Mouse (Mus musculus): ENCODE data around the gene Dcpp3. TPM values are rescaled to one million over a fixed set of nuclear protein-coding genes. Genes with fewer than 3 reads are reported as not detected.
"Not testable (repeated sequence)": the region's sequence is repeated elsewhere in the genome, so short reads cannot be mapped to it uniquely, and the experiment has no call there.

Gene Dcpp3
- polyA plus RNA-seq, 1 experiment from 2014 or later = not detected

DNA sequence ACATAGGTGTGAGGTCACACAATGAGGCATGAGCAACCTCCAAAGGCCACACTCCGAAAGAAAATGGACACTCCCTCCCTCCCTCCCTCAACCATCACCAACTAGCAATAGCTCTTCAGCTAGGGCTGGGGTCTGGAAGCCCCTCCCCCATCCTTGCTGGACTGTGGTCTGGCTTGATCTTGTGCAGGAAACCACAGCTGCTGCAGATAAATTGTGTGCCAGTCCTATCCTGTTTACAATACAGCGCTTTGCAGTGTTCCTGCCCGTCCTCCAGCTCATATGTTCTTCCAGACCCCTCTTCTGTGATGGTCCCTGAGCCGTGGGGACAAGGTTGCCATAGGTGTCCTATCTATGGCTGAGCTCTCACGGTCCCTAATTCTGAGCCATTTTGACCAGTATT is 13.9 kb downstream of the Dcpp3 start:
- ATAC-seq = no peak
- H3K36me3 ChIP-seq (ENCODE audit: control insufficient read depth, insufficient read depth) = no peaks in the 10 kb centered on the region
- no peak overlapping the region for H3K4me2 ChIP-seq (ENCODE audit: low read length)
- no peaks in the 10 kb centered on the region for H3K9me3 ChIP-seq (ENCODE audit: control insufficient read depth, low read length)
- no peaks in the 10 kb centered on the region for H3K4me1 ChIP-seq (replicated peaks; ENCODE audit: control insufficient read depth, insufficient read depth, low read length)
- H3K4me3 ChIP-seq (replicated peaks; ENCODE audit: low read length) = no peak overlapping the region
- no peak overlapping the region for H3K27ac ChIP-seq (ENCODE audit: low read length)
- H3K9ac ChIP-seq (replicated peaks; ENCODE audit: low read depth, low read length) = no peak overlapping the region
- no peaks in the 10 kb centered on the region for H3K27me3 ChIP-seq (replicated peaks; ENCODE audit: control insufficient read depth, insufficient read depth, low read length)
- WGBS = 84% methylated on average over 5 of the region's 5 CpGs

DNA sequence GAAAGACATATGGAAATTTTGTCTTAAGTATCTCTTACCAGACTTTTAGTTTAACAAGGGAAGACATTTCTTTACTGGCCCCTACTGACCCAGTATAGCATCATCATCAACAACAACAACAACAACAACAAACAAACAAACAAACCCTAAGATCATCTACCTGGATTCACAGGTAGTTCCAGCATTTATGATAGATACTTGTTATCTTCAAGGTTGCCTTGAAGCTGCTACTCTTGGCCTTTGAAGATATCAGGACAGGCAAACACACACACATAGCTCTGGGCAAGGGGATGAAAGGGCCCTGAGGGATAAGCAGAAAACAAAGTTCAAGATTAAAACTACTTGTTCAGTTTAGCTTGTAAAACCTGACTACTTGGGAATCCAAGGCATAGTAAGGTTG is 24.1 kb downstream of the Dcpp3 start, which contains the start of gene Sbp:
Gene Sbp, plus strand, starts transcription at position 301 of the 400 bp plus-strand sequence.
- no peaks in the 10 kb centered on the region for H3K4me1 ChIP-seq (replicated peaks; ENCODE audit: control insufficient read depth, insufficient read depth, low read length)
- H3K27me3 ChIP-seq (replicated peaks; ENCODE audit: control insufficient read depth, insufficient read depth, low read length) = no peaks in the 10 kb centered on the region
- H3K4me3 ChIP-seq (replicated peaks; ENCODE audit: low read length) = no peak within 1 kb of the TSS
- ATAC-seq = no peak
- no peaks in the 10 kb centered on the region for H3K9me3 ChIP-seq (ENCODE audit: control insufficient read depth, low read length)
- no peak within 1 kb of the TSS for H3K4me2 ChIP-seq (ENCODE audit: low read length)
- no peak within 1 kb of the TSS for H3K9ac ChIP-seq (replicated peaks; ENCODE audit: low read depth, low read length)
- no peak within 1 kb of the TSS for H3K27ac ChIP-seq (ENCODE audit: low read length)
- H3K36me3 ChIP-seq (ENCODE audit: control insufficient read depth, insufficient read depth) = no peaks in the 10 kb centered on the region

DNA sequence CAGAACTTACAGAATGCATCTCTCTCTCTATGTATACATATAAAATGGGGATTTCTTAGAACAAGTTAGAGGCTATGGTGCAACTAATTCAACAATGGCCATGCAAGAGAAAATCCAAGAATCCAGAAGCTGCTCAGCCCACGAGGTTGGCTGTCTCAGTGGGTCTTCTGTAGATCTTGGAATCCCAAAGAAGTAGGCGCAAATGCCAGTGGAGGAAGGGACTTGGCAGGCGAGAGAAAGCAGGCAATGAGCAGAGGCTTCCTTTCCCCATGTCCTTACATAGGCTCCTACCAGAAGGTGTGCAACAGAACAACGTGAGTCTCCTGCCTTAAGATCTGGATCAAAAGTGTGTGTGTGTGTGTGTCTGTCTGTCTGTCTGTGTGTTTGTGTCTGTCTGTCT is 30.2 kb downstream of the Dcpp3 start:
- H3K36me3 ChIP-seq (ENCODE audit: control insufficient read depth, insufficient read depth); H3K27ac ChIP-seq (ENCODE audit: low read length); H3K4me2 ChIP-seq (ENCODE audit: low read length); ATAC-seq; H3K4me1 ChIP-seq (replicated peaks; ENCODE audit: control insufficient read depth, insufficient read depth, low read length); H3K9ac ChIP-seq (replicated peaks; ENCODE audit: low read depth, low read length); H3K27me3 ChIP-seq (replicated peaks; ENCODE audit: control insufficient read depth, insufficient read depth, low read length); H3K9me3 ChIP-seq (ENCODE audit: control insufficient read depth, low read length); H3K4me3 ChIP-seq (replicated peaks; ENCODE audit: low read length): not testable (repeated sequence)
- 72% methylated on average over 4 of the region's 4 CpGs for WGBS

DNA sequence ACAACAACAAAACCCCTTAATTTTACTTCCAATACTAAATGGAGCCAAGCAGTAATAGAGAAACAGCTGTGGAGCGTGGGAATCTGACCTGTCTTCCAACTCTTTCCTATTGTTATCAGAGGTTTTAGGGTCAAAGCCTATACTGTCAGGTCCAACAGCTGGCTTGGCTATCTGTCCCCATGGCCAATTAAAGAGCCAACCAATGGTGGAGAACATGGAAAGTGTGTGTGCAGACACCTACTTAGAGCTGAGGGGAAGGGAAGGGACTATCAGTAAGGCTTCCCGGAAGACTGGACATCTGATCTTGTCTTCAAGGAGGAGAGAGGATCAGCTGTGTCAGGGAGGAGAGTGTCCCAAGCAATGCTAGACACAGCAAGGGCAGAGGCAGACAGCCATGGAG is 31.8 kb downstream of the Dcpp3 start:
- no peaks in the 10 kb centered on the region for H3K27me3 ChIP-seq (replicated peaks; ENCODE audit: control insufficient read depth, insufficient read depth, low read length)
- WGBS = 93% methylated on average over 2 of the region's 2 CpGs

DNA sequence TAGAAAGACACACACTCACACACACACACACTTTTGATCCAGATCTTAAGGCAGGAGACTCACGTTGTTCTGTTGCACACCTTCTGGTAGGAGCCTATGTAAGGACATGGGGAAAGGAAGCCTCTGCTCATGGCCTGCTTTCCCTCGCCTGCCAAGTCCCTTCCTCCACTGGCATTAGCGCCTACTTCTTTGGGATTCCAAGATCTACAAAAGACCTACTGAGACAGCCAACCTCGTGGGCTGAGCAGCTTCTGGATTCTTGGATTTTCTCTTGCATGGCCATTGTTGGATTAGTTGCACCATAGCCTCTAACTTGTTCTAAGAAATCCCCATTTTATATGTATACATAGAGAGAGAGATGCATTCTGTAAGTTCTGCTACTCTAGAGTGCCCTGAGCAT is 33.6 kb downstream of the Dcpp3 start:
- not testable (repeated sequence) for H3K9me3 ChIP-seq (ENCODE audit: control insufficient read depth, low read length); H3K36me3 ChIP-seq (ENCODE audit: control insufficient read depth, insufficient read depth); H3K27ac ChIP-seq (ENCODE audit: low read length); ATAC-seq; H3K9ac ChIP-seq (replicated peaks; ENCODE audit: low read depth, low read length); H3K27me3 ChIP-seq (replicated peaks; ENCODE audit: control insufficient read depth, insufficient read depth, low read length); H3K4me2 ChIP-seq (ENCODE audit: low read length); H3K4me3 ChIP-seq (replicated peaks; ENCODE audit: low read length); H3K4me1 ChIP-seq (replicated peaks; ENCODE audit: control insufficient read depth, insufficient read depth, low read length)
- whole genome bisulfite sequencing = 79% methylated on average over 4 of the region's 4 CpGs

More for the DNA sequence above, 31.8 kb downstream of the Dcpp3 start:
- ATAC-seq = no peak
- Histone ChIP-seq H3K4me2 (ENCODE audit: low read length) (no peak overlapping the region), H3K4me1 (replicated peaks; ENCODE audit: control insufficient read depth, insufficient read depth, low read length) (no peaks in the 10 kb centered on the region), H3K9me3 (ENCODE audit: control insufficient read depth, low read length) (no peaks in the 10 kb centered on the region), H3K27ac (ENCODE audit: low read length) (no peak overlapping the region), H3K9ac (replicated peaks; ENCODE audit: low read depth, low read length) (no peak overlapping the region), H3K36me3 (ENCODE audit: control insufficient read depth, insufficient read depth) (no peaks in the 10 kb centered on the region), H3K4me3 (replicated peaks; ENCODE audit: low read length) (no peak overlapping the region)

DNA sequence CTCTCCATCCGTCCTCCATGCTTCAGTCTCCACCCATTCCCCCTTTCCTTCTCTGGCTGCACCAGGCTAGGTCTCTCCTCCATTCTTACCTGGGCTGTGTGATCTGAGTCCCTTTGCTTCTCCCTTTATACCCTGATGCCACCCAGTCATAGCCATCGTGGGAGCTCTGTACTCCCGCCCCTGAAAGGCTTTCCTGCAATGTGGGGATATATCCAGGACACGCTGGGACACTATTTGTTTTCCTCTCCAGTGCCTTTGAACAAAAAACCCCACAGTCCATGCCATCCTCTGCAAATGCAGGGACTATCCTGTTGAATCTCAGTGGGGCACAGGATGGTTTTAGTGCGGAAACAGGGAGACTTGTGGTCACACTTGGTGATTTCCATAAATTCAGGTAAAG is 37.9 kb downstream of the Dcpp3 start, which contains the start of gene Sbpl:
Gene Sbpl, minus strand, starts transcription at position 101 of the 400 bp plus-strand sequence.
- H3K27me3 ChIP-seq (replicated peaks; ENCODE audit: control insufficient read depth, insufficient read depth, low read length) = no peaks in the 10 kb centered on the region
- no peak within 1 kb of the TSS for H3K4me2 ChIP-seq (ENCODE audit: low read length)
- H3K27ac ChIP-seq (ENCODE audit: low read length) = no peak within 1 kb of the TSS
- WGBS = 71% methylated on average over 5 of the region's 5 CpGs
- H3K36me3 ChIP-seq (ENCODE audit: control insufficient read depth, insufficient read depth) = no peaks in the 10 kb centered on the region
- ATAC-seq = no peak
- H3K9me3 ChIP-seq (ENCODE audit: control insufficient read depth, low read length) = no peaks in the 10 kb centered on the region
- H3K9ac ChIP-seq (replicated peaks; ENCODE audit: low read depth, low read length) = no peak within 1 kb of the TSS
- no peak within 1 kb of the TSS for H3K4me3 ChIP-seq (replicated peaks; ENCODE audit: low read length)
- H3K4me1 ChIP-seq (replicated peaks; ENCODE audit: control insufficient read depth, insufficient read depth, low read length) = no peaks in the 10 kb centered on the region

DNA sequence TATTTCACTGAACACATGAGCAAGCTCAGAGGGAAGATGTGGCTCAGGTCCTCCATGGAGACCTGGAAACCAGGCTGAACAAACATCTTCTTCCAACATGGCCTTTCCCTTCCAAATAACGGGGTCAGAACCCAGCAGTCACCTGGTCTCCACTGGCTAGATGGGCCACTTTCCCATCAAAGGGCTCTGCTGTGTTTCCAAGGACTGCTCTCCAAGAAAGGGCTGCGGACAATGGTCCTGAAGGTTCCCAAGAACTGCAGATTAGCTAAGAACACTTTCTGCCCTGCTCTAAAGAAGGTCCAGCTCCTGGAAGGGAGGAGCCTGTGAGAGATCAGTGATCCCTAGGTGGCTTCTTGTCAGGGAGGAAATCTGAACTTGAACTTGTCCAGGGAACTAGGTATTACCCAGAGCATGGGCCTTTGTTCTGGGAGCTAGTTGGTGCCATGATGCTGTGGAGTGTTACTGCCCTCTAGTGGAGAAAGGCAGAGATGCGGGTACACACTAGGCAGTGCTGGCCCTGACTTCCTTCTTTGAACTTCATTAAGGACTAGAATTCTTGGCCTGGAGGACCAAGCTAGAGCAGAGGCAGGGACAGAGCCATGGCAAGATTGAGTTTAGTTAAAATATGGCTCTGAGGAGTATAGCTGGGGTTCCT is 43.0 kb downstream of the Dcpp3 start:
- ATAC-seq = peak; percentile 94
- no peaks in the 10 kb centered on the region for H3K9me3 ChIP-seq (ENCODE audit: control insufficient read depth, low read length)
- H3K27me3 ChIP-seq (replicated peaks; ENCODE audit: control insufficient read depth, insufficient read depth, low read length) = no peaks in the 10 kb centered on the region; the same call in 1 of the 2 replicates
- H3K36me3 ChIP-seq (ENCODE audit: control insufficient read depth, insufficient read depth) = no peaks in the 10 kb centered on the region
- H3K4me2 ChIP-seq (ENCODE audit: low read length) = no peak overlapping the region
- no peak overlapping the region for H3K9ac ChIP-seq (replicated peaks; ENCODE audit: low read depth, low read length)
- WGBS = 33% methylated on average over 3 of the region's 3 CpGs
- no peak overlapping the region for H3K27ac ChIP-seq (ENCODE audit: low read length)
- H3K4me1 ChIP-seq (replicated peaks; ENCODE audit: control insufficient read depth, insufficient read depth, low read length) = no peaks in the 10 kb centered on the region
- H3K4me3 ChIP-seq (replicated peaks; ENCODE audit: low read length) = no peak overlapping the region

DNA sequence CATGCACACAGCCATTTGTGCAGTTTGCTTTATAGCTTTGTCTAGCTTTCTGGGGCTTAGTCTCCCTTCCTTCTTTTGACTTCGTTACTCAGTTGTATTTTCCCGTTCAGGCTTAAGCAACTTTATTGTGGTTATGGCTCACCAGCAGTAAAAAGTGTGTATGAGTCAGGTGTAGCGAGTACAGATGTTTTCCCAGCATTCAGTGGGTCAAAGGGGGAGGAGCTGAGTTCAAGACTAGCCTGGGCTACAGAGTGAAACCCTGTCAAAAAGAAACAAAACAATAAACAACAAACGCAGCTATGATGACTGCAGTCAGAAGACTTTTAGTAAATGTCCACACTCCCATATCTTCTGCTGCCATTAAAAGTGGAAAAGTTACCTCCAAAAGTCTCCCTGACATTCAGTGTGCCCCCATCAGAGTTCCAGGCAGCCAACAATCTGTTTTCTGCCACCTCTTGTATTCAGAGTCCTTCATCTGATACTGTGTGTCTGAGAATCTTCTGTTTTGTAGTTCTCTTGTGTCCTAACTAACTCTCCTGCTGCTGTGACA is 44.4 kb downstream of the Dcpp3 start:
- Histone ChIP-seq H3K4me2 (ENCODE audit: low read length) (no peak overlapping the region), H3K9me3 (ENCODE audit: control insufficient read depth, low read length) (no peaks in the 10 kb centered on the region), H3K36me3 (ENCODE audit: control insufficient read depth, insufficient read depth) (no peaks in the 10 kb centered on the region), H3K27me3 (replicated peaks; ENCODE audit: control insufficient read depth, insufficient read depth, low read length) (no peaks in the 10 kb centered on the region; the same call in 1 of the 2 replicates), H3K9ac (replicated peaks; ENCODE audit: low read depth, low read length) (no peak overlapping the region), H3K27ac (ENCODE audit: low read length) (no peak overlapping the region), H3K4me3 (replicated peaks; ENCODE audit: low read length) (no peak overlapping the region), H3K4me1 (replicated peaks; ENCODE audit: control insufficient read depth, insufficient read depth, low read length) (peaks cover 3% of the 10 kb centered on the region; the same call in 1 of the 2 replicates)
- ATAC-seq = no peak
- WGBS = 26% methylated on average over 4 of the region's 4 CpGs

DNA sequence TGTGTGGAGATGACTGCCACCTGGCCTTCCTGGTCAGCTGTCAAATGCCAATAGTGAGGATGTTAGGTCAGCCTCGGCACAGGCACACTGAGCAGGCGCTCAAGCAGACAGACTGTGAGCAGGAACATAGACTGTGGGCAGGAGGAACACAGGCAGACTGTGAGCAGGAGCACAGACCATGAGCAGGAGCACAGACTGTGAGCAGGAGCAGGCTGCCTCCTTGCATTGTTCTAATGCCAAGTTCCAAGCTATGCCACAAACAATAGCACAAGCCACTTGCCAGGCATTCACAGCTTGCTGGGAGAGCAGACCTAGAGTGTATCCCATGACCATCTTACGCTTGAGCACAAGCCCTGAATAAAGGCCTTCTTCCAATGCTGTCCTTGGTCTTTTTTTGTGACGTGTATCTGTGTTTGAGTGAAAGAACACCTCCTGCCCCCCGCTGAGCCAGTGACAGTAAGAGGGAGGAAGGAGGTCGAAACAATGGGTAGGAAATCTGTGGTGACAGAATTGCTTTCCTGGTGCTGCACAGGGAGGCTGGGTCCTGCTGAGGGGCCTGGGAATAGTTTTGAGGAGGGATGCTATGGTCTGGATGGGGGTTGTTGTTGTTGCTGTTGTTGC is 48.7 kb downstream of the Dcpp3 start:
- no peaks in the 10 kb centered on the region for H3K9me3 ChIP-seq (ENCODE audit: control insufficient read depth, low read length)
- no peak overlapping the region for H3K4me2 ChIP-seq (ENCODE audit: low read length)
- 30% methylated on average over 6 of the region's 6 CpGs for WGBS
- H3K4me3 ChIP-seq (replicated peaks; ENCODE audit: low read length) = no peak overlapping the region
- no peak overlapping the region for H3K9ac ChIP-seq (replicated peaks; ENCODE audit: low read depth, low read length)
- H3K36me3 ChIP-seq (ENCODE audit: control insufficient read depth, insufficient read depth) = no peaks in the 10 kb centered on the region
- peaks cover 3% of the 10 kb centered on the region; the same call in 1 of the 2 replicates for H3K4me1 ChIP-seq (replicated peaks; ENCODE audit: control insufficient read depth, insufficient read depth, low read length)
- no peak for ATAC-seq
- no peak overlapping the region for H3K27ac ChIP-seq (ENCODE audit: low read length)
- no peaks in the 10 kb centered on the region; the same call in 1 of the 2 replicates for H3K27me3 ChIP-seq (replicated peaks; ENCODE audit: control insufficient read depth, insufficient read depth, low read length)
